Mouse (Mus musculus) embryonic stem cell, embryonic (primary cell): ENCODE measurements around the gene Nacad.
"Not testable (repeated sequence)": the region's sequence is repeated elsewhere in the genome, so short reads cannot be mapped to it uniquely, and the experiment has no call there.

ENCODE experiments used
- CTCF ChIA-PET, 4 experiments: fragments of 300-600 bp in 2 of 4; fragments of 350-600 bp in 2 of 4; sonication (Branson Sonifier 250); formaldehyde crosslinking; loops; one replicate each; lab custom pipeline; 2022; ENCODE audit warnings: inconsistent platforms in 2 of 4; lab: Charles Lee
- POLR2A ChIA-PET, 4 experiments: fragments of 300-600 bp in 2 of 4; fragments of 350-600 bp in 2 of 4; sonication (Branson Sonifier 250); formaldehyde crosslinking; loops; one replicate each; lab custom pipeline; 2022; ENCODE audit warnings: antibody characterized with exemption in 4 of 4, inconsistent platforms in 1 of 4; lab: Charles Lee

Nacad gene

GRCm38 (mm10) chr11:6605491-6606399 is at the start of gene Nacad:
Gene Nacad, minus strand, starts transcription at chr11:6606053.
- CTCF ChIA-PET: interaction anchor here in 3 of 4 experiments (0.7 to 1.1 kb wide), 4 partner anchors 21 to 330 kb away, joined by 3 to 5 read pairs (median 3); no protein-coding TSS in a partner anchor
- POLR2A ChIA-PET: interaction anchor here (0.6 to 31.2 kb wide), 24 partner anchors 8 to 348 kb away, joined by 3 to 915 read pairs (median 4); partner anchors contain the start of genes Tbrg4 (in 3 of the 4) and H2afv (in 1 of the 4)

DNA sequence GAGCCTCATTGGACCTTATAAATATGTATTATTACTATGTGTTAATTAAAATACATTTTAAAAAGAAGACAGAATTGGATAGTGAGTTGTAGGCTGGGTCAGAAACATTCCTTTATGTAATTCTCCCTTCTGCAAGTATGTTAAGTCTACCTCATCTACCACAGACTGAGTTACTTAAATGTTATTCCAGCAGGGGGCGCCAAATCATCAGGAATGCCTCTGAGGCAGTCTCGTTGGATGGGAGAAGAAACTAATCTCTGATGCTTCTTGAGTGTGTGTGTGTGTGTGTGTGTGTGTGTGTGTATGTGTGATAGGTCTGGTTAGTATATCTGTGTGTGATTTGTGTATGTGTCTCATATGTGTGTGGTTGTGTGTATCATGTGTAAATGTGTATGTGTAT is 49.0 kb upstream of the Nacad start:
- ChIA-PET CTCF (interaction anchor here in 1 of 4 experiments (0.7 kb wide), 1 partner anchor 61 kb away, joined by 5 read pairs; no protein-coding TSS in a partner anchor), POLR2A (no interaction called here)

- CTCF ChIA-PET: interaction anchor here in 1 of 4 experiments (0.6 kb wide), 2 partner anchors 81 to 207 kb away, joined by 3 read pairs; no protein-coding TSS in a partner anchor
- POLR2A ChIA-PET: not testable (repeated sequence)
Observed at GRCm38 (mm10) chr11:6652978-6653377, 47.1 kb upstream of the Nacad start.

DNA sequence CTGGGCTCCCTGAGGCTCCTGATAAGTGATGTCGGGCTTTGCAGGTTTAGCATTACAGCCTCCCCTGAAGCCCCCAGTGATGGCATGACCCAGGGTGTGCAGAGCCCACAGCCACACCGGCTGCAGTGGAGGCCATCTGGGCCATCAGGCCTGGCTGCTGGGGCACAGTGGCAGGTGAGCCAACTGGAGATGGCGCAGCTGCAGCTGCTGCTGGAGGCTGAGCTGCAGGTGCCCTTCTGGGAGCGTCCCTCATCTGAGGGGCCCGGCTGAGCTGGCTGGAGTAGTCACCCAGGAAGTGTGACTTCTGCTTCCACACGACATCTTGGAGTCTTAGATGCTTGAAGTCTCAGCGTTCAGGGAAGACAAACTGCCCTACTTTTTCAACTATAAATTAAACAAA is 44.7 kb upstream of the Nacad start:
- ChIA-PET POLR2A (interaction anchor here in 1 of 4 experiments (1.1 to 1.7 kb wide), 2 partner anchors 14 to 25 kb away, joined by 3 to 7 read pairs; partner anchors contain the start of gene Tbrg4), CTCF (interaction anchor here in 2 of 4 experiments (1.1 to 1.7 kb wide), 2 partner anchors 294 to 511 kb away, joined by 4 to 8 read pairs; no protein-coding TSS in a partner anchor)

GRCm38 (mm10) chr11:6647831-6648724 is 42.2 kb upstream of the Nacad start:
- CTCF ChIA-PET: interaction anchor here (0.6 to 2.4 kb wide), 81 partner anchors 8 to 1974 kb away, joined by 3 to 41 read pairs (median 5); partner anchors contain the start of genes Ramp3 (in 2 of the 4) and Mrps24 (in 1 of the 4)

GRCm38 (mm10) chr11:6644566-6644965 is 38.7 kb upstream of the Nacad start:
- POLR2A ChIA-PET: interaction anchor here in 2 of 4 experiments (0.5 to 15.2 kb wide), 7 partner anchors 13 to 502 kb away, joined by 3 to 123 read pairs (median 3); partner anchors contain the start of gene Tbrg4 (in 2 of the 2)
- CTCF ChIA-PET: interaction anchor here in 1 of 4 experiments (1.0 kb wide), 1 partner anchor 10 kb away, joined by 3 read pairs; no protein-coding TSS in a partner anchor

More at GRCm38 (mm10) chr11:6647831-6648724, 42.2 kb upstream of the Nacad start:
- POLR2A ChIA-PET: interaction anchor here (0.6 to 2.9 kb wide), 46 partner anchors 12 to 853 kb away, joined by 3 to 52 read pairs (median 4); partner anchors contain the start of genes Tbrg4 (in 3 of the 4), Ddx56 (in 1 of the 4), H2afv (in 1 of the 4) and Igfbp1 (in 1 of the 4)

DNA sequence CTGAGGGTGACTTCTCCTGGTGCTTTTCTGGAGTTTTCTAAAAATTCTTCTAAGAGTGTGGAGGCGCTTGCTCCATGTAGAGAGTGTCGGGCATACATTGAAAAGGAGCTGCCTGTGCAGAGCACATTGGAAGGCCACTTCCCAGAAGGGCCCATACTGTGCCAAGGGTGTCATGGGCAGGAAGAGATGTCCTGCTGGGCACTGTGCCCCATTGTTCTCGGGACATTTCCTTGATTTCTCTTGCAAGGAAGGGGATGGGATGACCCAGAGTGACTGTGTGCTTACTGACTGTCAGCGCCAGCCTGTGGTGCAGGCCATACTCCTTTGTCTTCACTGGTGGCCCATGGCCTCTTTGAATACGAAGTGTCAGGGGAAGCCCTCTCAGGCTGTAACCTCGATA is 33.2 kb upstream of the Nacad start:
- ChIA-PET POLR2A (interaction anchor here in 1 of 4 experiments (1.3 to 15.2 kb wide), 2 partner anchors 15 to 18 kb away, joined by 3 to 123 read pairs; partner anchors contain the start of gene Tbrg4), CTCF (no interaction called here)

DNA sequence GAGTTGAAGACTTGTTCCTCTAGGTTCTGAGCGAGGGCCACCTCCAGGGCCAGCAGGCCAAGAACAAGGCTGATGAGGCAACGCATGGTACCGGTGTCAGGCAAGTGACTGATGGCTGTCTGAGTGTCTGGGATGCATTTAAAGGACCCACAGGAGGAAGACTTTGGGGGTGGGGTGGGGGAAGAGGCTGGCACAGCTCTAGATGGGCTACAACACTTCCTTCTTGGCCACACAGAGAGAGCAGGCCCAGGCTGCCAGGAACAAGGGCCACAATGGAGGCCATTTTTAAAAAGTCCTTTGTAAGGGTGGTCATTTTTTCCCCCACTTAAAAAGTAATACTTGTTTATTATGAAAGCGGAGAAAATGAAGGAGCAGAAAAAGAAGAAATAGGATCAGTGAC is 32.7 kb upstream of the Nacad start, which contains the start of gene Wap:
Wap (minus strand) TSS at position 101 of the 400 bp plus-strand sequence.
- CTCF ChIA-PET: no interaction called here
- POLR2A ChIA-PET: interaction anchor here in 2 of 4 experiments (0.7 to 15.2 kb wide), 3 partner anchors 14 to 607 kb away, joined by 3 to 123 read pairs (median 3); partner anchors contain the start of gene Tbrg4 (in 1 of the 2)

GRCm38 (mm10) chr11:6636150-6636549 is 30.3 kb upstream of the Nacad start:
- POLR2A ChIA-PET: interaction anchor here (0.7 to 15.2 kb wide), 10 partner anchors 8 to 108 kb away, joined by 3 to 123 read pairs (median 4); partner anchors contain the start of gene Tbrg4 (in 3 of the 4)
- CTCF ChIA-PET: interaction anchor here (0.5 to 1.9 kb wide), 13 partner anchors 8 to 526 kb away, joined by 3 to 17 read pairs (median 5); partner anchors contain the start of gene Tbrg4 (in 1 of the 4)

- POLR2A ChIA-PET: interaction anchor here (0.7 to 21.3 kb wide), 23 partner anchors 10 to 544 kb away, joined by 3 to 915 read pairs (median 7); partner anchors contain the start of genes Nacad (in 2 of the 4), H2afv (in 1 of the 4), Myo1g (in 1 of the 4) and Ppia (in 1 of the 4)
- CTCF ChIA-PET: interaction anchor here (0.6 to 3.5 kb wide), 20 partner anchors 12 to 531 kb away, joined by 3 to 41 read pairs (median 7); no protein-coding TSS in a partner anchor
Observed at GRCm38 (mm10) chr11:6629655-6630054, 23.8 kb upstream of the Nacad start.

DNA sequence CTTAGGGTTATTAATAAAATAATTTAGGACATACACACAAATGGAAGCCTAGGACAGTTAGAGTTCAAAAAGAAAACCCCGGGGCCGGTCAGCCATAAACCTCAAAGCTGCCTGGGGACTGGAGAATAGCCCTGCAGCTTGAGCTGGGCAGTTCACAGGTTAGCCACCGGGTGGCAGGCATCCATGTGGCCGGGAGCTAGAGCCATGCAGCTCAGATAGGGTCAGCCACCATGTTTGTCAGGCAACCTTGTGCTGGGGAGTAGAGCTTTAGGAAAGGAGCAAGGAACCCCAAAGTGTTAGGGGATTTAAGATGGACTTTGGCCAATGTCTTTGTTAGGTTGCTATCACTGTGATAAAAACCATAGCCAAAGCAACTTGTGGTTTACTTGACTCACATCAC is 22.7 kb upstream of the Nacad start:
- CTCF ChIA-PET: interaction anchor here (0.6 to 3.5 kb wide), 56 partner anchors 8 to 1208 kb away, joined by 3 to 41 read pairs (median 4); partner anchors contain the start of genes H2afv (in 1 of the 4), Nacad (in 1 of the 4) and Tmed4 (in 1 of the 4)
- POLR2A ChIA-PET: interaction anchor here (0.6 to 21.3 kb wide), 50 partner anchors 8 to 673 kb away, joined by 3 to 915 read pairs (median 4); partner anchors contain the start of genes Nacad (in 2 of the 4), Ppia (in 2 of the 4), H2afv (in 1 of the 4) and Myo1g (in 1 of the 4)

DNA sequence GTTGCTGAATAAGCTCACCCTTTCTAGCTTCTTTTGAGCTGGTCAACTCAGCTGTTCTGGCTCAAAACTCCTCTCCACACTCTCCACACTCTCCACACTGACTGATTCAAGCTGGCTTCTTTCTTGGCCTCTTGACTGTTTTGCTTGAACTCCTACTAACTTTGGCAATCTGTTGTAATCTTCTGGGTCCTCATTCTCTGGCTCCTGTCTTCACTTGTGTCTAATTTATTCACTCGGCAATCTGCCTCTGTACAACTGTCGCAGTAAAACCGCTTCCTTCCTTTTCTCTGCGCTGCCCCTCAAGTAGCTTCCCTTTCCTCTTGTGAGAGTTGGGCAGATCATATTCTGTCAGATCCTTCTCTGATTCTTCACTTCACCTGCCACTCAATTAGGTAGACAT is 21.9 kb upstream of the Nacad start:
- POLR2A ChIA-PET: interaction anchor here in 3 of 4 experiments (0.5 to 21.3 kb wide), 36 partner anchors 9 to 672 kb away, joined by 3 to 915 read pairs (median 5); partner anchors contain the start of genes Nacad (in 2 of the 3), Ppia (in 2 of the 3), Ccm2 (in 1 of the 3) and H2afv (in 1 of the 3)

GRCm38 (mm10) chr11:6626388-6626772 is 20.5 kb upstream of the Nacad start:
- ChIA-PET CTCF (interaction anchor here in 2 of 4 experiments (0.7 to 1.9 kb wide), 3 partner anchors 10 to 164 kb away, joined by 3 to 10 read pairs (median 6); no protein-coding TSS in a partner anchor), POLR2A (interaction anchor here (0.5 to 21.3 kb wide), 83 partner anchors 7 to 885 kb away, joined by 3 to 915 read pairs (median 4); partner anchors contain the start of genes Nacad (in 3 of the 4), H2afv (in 2 of the 4), Ppia (in 2 of the 4) and Ccm2 (in 1 of the 4))

More for the DNA sequence above, 21.9 kb upstream of the Nacad start:
- CTCF ChIA-PET: interaction anchor here in 3 of 4 experiments (0.6 to 3.5 kb wide), 15 partner anchors 9 to 225 kb away, joined by 3 to 41 read pairs (median 5); no protein-coding TSS in a partner anchor

DNA sequence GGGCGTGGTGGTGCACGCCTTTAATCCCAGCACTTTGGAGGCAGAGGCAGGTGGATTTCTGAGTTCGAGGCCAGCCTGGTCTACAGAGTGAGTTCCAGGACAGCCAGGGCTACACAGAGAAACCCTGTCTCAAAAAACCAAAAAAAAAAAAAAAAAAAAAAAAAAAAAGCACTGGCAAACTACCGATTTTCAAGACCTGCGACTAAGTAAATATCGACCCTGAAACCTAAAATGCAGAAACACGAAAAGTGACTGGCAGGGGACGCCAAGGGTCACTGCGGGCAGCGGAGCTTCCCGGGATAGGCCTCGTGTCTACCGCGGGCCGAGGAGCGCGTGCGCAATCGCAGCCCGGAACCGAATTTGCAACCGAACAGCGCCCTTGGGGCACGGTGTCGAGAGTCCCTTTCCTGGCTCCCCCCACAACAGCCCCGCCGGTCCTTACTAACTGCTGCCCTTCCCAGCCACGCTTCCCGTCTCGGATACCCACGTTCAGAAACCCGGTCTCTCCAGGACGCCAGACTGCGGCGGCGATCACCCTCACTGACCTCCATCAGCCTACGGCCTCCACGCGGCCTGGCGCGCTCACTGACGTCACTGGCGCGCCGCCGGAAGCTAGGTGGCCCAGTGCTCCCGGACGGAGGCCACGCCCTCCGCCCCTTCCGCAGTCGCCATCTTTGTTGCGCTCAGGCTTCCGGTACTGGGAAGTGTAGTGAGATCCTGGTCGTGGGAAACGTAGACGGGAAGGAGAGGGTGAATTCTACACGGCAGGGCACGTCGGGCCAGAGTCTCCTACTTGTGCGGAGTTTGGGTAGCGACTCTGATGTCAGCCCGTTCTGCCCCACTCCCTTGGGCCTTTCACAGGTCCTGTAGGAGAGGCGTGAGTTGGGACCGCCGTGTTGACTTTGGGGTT is 19.9 kb upstream of the Nacad start, which contains the start of gene Tbrg4:
Tbrg4 (minus strand) TSS at position 590 of the 910 bp plus-strand sequence.
- CTCF ChIA-PET: interaction anchor here in 3 of 4 experiments (0.7 to 1.9 kb wide), 6 partner anchors 10 to 195 kb away, joined by 3 to 10 read pairs (median 5); no protein-coding TSS in a partner anchor
- POLR2A ChIA-PET: interaction anchor here (0.5 to 21.3 kb wide), 109 partner anchors 8 to 1934 kb away, joined by 3 to 915 read pairs (median 4); partner anchors contain the start of genes Nacad (in 3 of the 4), H2afv (in 2 of the 4), Ppia (in 2 of the 4) and Ccm2 (in 1 of the 4)
